Mouse (Mus musculus) urinary bladder, adult 2 months (tissue): ENCODE data around the gene Mapkapk2. TPM values are rescaled to one million over a fixed set of nuclear protein-coding genes. Genes with fewer than 3 reads are reported as not detected.

Experiments used
- DNase-seq: peaks from one replicate; pipeline ENCODE4 v3.0.0; 2022; ENCODE audit warnings: low spot score
- polyA plus RNA-seq: library from polyadenylated mRNA; depleted of rRNA; stranded (reverse); fragments of >200 nt; gene quantifications from 2 replicates; pipeline ENCODE4 v1.2.3, GENCODE M21; 2012; rRNA removed

Gene Mapkapk2
- polyA plus RNA-seq, 1 experiment: 77.4 TPM

- DNase-seq: no peak
Observed at GRCm38 (mm10) chr1:131020425-131021310, 77.0 kb downstream of the Mapkapk2 start.

GRCm38 (mm10) chr1:131019492-131020098, 78.0 kb downstream of the Mapkapk2 start, which contains the start of gene Il10:
Il10 (plus strand) TSS chr1:131019845.
- DNase-seq: no peak

GRCm38 (mm10) chr1:131015879-131016278, 81.7 kb downstream of the Mapkapk2 start:
- no peak for DNase-seq

GRCm38 (mm10) chr1:131015281-131015680, 82.3 kb downstream of the Mapkapk2 start:
- no peak for DNase-seq

- no peak for DNase-seq
Observed at GRCm38 (mm10) chr1:131013926-131014325, 83.7 kb downstream of the Mapkapk2 start.

GRCm38 (mm10) chr1:131012494-131012893, 85.1 kb downstream of the Mapkapk2 start:
- no peak for DNase-seq

GRCm38 (mm10) chr1:131010201-131011153, 87.1 kb downstream of the Mapkapk2 start:
- DNase-seq: no peak

GRCm38 (mm10) chr1:131006069-131006468, 91.6 kb downstream of the Mapkapk2 start:
- no peak for DNase-seq

Other genes with a start within 250 kb of the Mapkapk2 start
- 0.52 and 1.0 TPM in 2 replicates for gene Fcmr, start 232.2 kb downstream of the Mapkapk2 start, polyA plus RNA-seq
- gene Il24, start 210.4 kb downstream of the Mapkapk2 start, polyA plus RNA-seq: not detected in 2 replicates
- not detected in 2 replicates for gene Il20, start 186.4 kb downstream of the Mapkapk2 start, polyA plus RNA-seq
- 0.10 TPM in 1 of 2 replicates, not detected in the other for gene Il19, start 157.7 kb downstream of the Mapkapk2 start, polyA plus RNA-seq
- 0.23 and 0.27 TPM in 2 replicates for gene Il10, start 78.0 kb downstream of the Mapkapk2 start, polyA plus RNA-seq
- gene Dyrk3, start 40.5 kb upstream of the Mapkapk2 start, polyA plus RNA-seq: 0.47 and 0.52 TPM in 2 replicates
- gene Eif2d, start 55.4 kb upstream of the Mapkapk2 start, polyA plus RNA-seq: 39.3 and 45.1 TPM in 2 replicates
- 12.2 and 12.6 TPM in 2 replicates for gene Rassf5, start 147.4 kb upstream of the Mapkapk2 start, polyA plus RNA-seq
- gene Ikbke, start 181.8 kb upstream of the Mapkapk2 start, polyA plus RNA-seq: 21.2 TPM in 2 replicates